Mouse (Mus musculus) cortical plate, adult 2 months (tissue): ENCODE measurements around the gene Mpz.

ENCODE experiments used
- CTCF ChIP-seq: fragments of 200-500 bp; IDR thresholded peaks from 2 replicates; pipeline ENCODE4 v1.5.1; 2011; ENCODE audit warnings: mild to moderate bottlenecking, control low read depth, low read length; ENCODE audit not compliant: insufficient read depth; ENCODE audit errors: extremely low read depth
- POLR2A ChIP-seq: fragments of 200-500 bp; IDR thresholded peaks from 2 replicates; pipeline ENCODE4 v1.6.1; 2011; ENCODE audit warnings: mild to moderate bottlenecking, low read length, control low read depth; ENCODE audit not compliant: insufficient read depth; ENCODE audit errors: extremely low read depth

GRCm38 (mm10) chr1:171102547-171103177 is 47.8 kb upstream of the Mpz start:
- TF ChIP-seq CTCF (no peak), POLR2A (no peak)
